ENCODE assay signal across 8 mouse cellular contexts in the genomic region with DNA sequence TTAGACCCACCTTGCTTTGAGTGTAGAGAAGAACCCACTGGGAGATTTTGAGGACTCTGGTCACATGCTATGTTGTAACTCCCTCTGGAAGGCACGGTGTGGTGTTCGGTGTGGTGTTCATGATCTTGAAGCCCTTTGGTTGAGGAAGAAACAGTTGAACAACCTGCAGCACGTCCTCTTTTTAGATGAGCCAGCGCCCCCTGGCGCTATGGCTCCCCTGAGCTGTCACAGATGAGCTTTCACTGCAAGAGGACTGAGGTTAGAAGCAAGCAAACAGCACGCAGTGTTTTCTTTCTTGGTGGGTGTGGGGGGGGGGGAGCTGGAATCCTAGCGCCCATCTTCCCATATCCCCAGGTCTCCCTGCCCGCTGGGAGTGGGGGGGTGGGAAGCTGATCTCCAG.
DNase-seq lines count a peak whose midpoint lies in the region; ATAC-seq and TF ChIP-seq lines count a peak whose summit lies in the region.

No protein-coding gene starts in this region.

- peak; percentile 55; the same call in 1 of the 2 replicates for ATAC-seq in frontal cortex, adult (ENCODE audit: low TSS enrichment)
- no peak for ATAC-seq in liver, postnatal 0 days

- no peak overlapping the region for H3K4me3 ChIP-seq in heart, embryonic 10.5 days
- H3K4me3 ChIP-seq in liver, postnatal 0 days (ENCODE audit: low read depth, low read length), result no peak overlapping the region

- peaks cover 77% of the 10 kb centered on the region for H3K27me3 ChIP-seq in heart, embryonic 10.5 days (ENCODE audit: insufficient read depth, poor library complexity, severe bottlenecking)
- H3K27me3 ChIP-seq in liver, postnatal 0 days (ENCODE audit: insufficient read depth, low read length), result no peaks in the 10 kb centered on the region

- DNase-seq in heart, postnatal 36 days, result peak; percentile 51 to 57
- no peak for DNase-seq in heart, embryonic 10.5 days (ENCODE audit: low spot score)
- DNase-seq in c-Kit-positive CD71-negative TER-119-negative erythroid progenitor cells, embryonic 14.5 days (ENCODE audit: low read depth), result peak; percentile 5
- DNase-seq in kidney, postnatal 10 days, result peak; percentile 85
- peak; percentile 36 for DNase-seq in liver, postnatal 0 days
- peak; percentile 49 for DNase-seq in ovary, postnatal 14 days (ENCODE audit: low spot score)
- DNase-seq in MN1 (ENCODE audit: low spot score), result no peak

- no peak overlapping the region for H3K9ac ChIP-seq in liver, postnatal 0 days (replicated peaks)

- no peak overlapping the region for H3K27ac ChIP-seq in heart, embryonic 10.5 days
- H3K27ac ChIP-seq in liver, postnatal 0 days (ENCODE audit: low read depth), result no peak overlapping the region

- no peaks in the 10 kb centered on the region for H3K36me3 ChIP-seq in heart, embryonic 10.5 days
- no peaks in the 10 kb centered on the region for H3K36me3 ChIP-seq in liver, postnatal 0 days (replicated peaks; ENCODE audit: insufficient read depth, low read length)

- peaks cover 10% of the 10 kb centered on the region; the same call in 1 of the 2 replicates for H3K4me1 ChIP-seq in heart, embryonic 10.5 days
- no peaks in the 10 kb centered on the region for H3K4me1 ChIP-seq in liver, postnatal 0 days (ENCODE audit: insufficient read depth)

- 29% methylated on average over 8 of the region's 8 CpGs for WGBS in heart, embryonic 10.5 days
- whole genome bisulfite sequencing in liver, postnatal 0 days (ENCODE audit: insufficient replicate concordance), result 34% methylated on average over 7 of the region's 8 CpGs

- intact Hi-C loops in heart, postnatal 36 days (cut with DNase I), result loop anchor here (1.0 to 10.0 kb wide), 4 partner anchors 131 to 401 kb away; no protein-coding TSS in a partner anchor

- H3K4me2 ChIP-seq in liver, postnatal 0 days (ENCODE audit: low read depth, low read length), result no peak overlapping the region

- TF ChIP-seq EP300 in liver, postnatal 0 days (IDR thresholded peaks at IDR 0.05; ENCODE audit: low read depth), result no peak

- H3K9me3 ChIP-seq in heart, embryonic 10.5 days, result no peaks in the 10 kb centered on the region
- H3K9me3 ChIP-seq in liver, postnatal 0 days (ENCODE audit: low read length), result no peaks in the 10 kb centered on the region

- TF ChIP-seq CTCF in liver, postnatal 0 days (IDR thresholded peaks at IDR 0.05; ENCODE audit: low read depth), result peak; percentile 64

Comparison
In these comparisons a context has a peak if more than half of its experiments do, and no peak if none do; other contexts are left out.
1. DNase-seq: peak in heart, postnatal 36 days (2 of 2), c-Kit-positive CD71-negative TER-119-negative erythroid progenitor cells, embryonic 14.5 days (single experiment), kidney, postnatal 10 days (single experiment), liver, postnatal 0 days (single experiment) and ovary, postnatal 14 days (single experiment); none in heart, embryonic 10.5 days (single experiment) and MN1 (single experiment).